Mouse (Mus musculus): ENCODE data around the gene Snrpb2.

- TF ChIP-seq CTCF (IDR thresholded peaks at IDR 0.05; ENCODE audit: low read depth) (no peak), EP300 (IDR thresholded peaks at IDR 0.05; ENCODE audit: low read depth) (no peak)
Observed at GRCm38 (mm10) chr2:143065914-143066313, 3.1 kb downstream of the Snrpb2 start.
